Mouse (Mus musculus): ENCODE results near the gene Mycbpap. TPM values are rescaled to one million over a fixed set of nuclear protein-coding genes. Genes with fewer than 3 reads are reported as not detected.
A peak's percentile ranks its signal among the peaks of the same experiment; 100 is the strongest.

The Mycbpap gene
- total RNA-seq, 2 experiments from 2014 or later = 8.5 to 8.9 TPM

DNA sequence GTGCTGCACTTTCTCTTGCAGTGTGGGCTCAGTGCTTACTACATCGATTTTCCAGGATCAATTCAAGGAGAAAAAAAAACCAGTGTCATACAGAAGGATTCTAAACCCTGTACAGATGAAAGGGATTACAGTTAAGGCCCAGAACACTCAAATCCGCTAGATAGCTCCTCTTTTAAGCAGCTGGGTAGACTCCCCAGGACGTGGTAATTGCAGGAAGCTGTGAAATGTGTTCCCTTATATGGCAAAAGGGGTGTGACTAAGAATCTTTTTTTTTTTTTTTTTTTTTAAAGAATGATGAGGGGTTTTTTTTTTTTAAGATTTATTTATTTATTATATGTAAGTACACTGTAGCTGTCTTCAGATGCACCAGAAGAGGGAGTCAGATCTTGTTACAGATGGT lies 7.3 kb upstream of the Mycbpap start:
- intact Hi-C loops (cut with DNase I) = no loop called here
- Histone ChIP-seq H3K4me3 (no peak overlapping the region), H3K27ac (no peak overlapping the region)
- no peak for TF ChIP-seq CTCF (IDR thresholded peaks at IDR 0.05)
- DNase-seq (ENCODE audit: extremely low spot score in 1 of 2, low spot score in 2 of 2) = no peak

GRCm38 (mm10) chr11:94526171-94526879 lies 4.8 kb upstream of the Mycbpap start:
- DNase-seq (ENCODE audit: extremely low spot score in 1 of 2, low spot score in 2 of 2) = no peak
- no peak overlapping the region for H3K27ac ChIP-seq
- H3K4me3 ChIP-seq = no peak overlapping the region
- no peak for TF ChIP-seq CTCF (IDR thresholded peaks at IDR 0.05)
- intact Hi-C loops (cut with DNase I) = no loop called here

DNA sequence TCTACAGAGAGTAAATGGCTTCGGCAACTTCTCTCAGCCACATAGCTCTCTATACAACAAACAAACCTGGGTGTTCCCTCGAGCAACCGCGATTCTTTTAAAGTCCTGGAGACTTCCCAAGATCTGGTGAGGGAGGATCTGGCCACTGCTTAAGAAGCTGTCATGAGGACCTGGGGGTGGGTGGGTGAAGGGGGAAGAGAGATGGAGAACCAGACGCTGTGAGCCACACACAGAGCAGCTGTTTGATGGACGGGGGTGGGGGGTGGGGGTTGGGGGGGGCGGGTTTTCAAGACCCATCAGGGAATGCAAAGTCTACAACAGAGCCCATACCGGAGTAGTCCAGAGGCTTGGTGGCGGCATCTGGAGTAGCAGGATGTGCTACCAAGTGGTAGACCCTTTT lies 8.1 kb downstream of the Mycbpap start:
- no peak for TF ChIP-seq CTCF (IDR thresholded peaks at IDR 0.05)
- intact Hi-C loops (cut with DNase I) = no loop called here
- Histone ChIP-seq H3K27ac (no peak overlapping the region), H3K4me3 (no peak overlapping the region)
- DNase-seq (ENCODE audit: extremely low spot score in 1 of 2, low spot score in 2 of 2) = no peak

DNA sequence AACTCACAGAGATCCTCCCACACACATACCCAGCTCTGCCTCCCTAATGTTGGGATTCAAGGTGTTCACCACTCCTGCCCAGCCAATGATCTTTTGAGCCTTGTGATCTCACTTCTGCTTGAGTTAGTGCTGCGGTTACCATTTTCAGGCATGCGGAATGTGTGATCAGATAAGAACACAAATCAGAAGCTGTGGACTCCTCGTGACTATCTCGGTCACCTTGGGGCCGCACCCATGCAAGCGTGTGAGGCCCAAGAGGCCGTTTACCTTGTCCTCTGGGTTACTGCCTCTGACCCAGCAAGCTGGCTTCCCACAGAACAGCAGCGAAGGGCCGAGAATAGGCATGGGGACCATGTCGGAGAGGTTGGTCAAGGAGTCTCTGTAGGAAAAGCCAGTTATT lies 12.6 kb downstream of the Mycbpap start:
- H3K27ac ChIP-seq = no peak overlapping the region
- TF ChIP-seq CTCF (IDR thresholded peaks at IDR 0.05) = no peak
- DNase-seq (ENCODE audit: extremely low spot score in 1 of 2, low spot score in 2 of 2) = no peak
- intact Hi-C loops (cut with DNase I) = no loop called here
- H3K4me3 ChIP-seq = no peak overlapping the region

GRCm38 (mm10) chr11:94501482-94501881 lies 20.1 kb downstream of the Mycbpap start:
- no peak overlapping the region for H3K27ac ChIP-seq
- intact Hi-C loops (cut with DNase I) = no loop called here
- DNase-seq (ENCODE audit: extremely low spot score in 1 of 2, low spot score in 2 of 2) = no peak
- no peak overlapping the region for H3K4me3 ChIP-seq
- TF ChIP-seq CTCF (IDR thresholded peaks at IDR 0.05) = no peak

DNA sequence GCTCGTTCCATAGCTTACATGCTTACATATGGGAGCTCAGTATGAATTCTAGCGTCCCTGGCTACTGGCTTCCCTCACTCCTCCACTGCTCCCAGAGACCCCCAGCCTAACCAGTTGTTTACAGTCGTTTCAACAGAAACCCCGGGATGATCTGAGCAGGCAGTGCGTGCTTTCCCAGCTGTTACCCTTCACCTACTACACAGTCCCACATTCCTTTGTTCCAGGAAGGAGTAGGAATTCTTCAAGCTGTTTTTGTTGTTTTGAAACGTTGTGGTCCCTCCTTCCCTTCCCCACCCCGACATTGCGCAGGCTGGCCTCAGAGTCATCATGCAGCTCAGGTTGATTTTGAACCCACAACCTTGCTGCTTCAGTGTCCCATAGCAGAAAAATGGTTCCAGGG lies 21.2 kb downstream of the Mycbpap start:
- DNase-seq (ENCODE audit: extremely low spot score in 1 of 2, low spot score in 2 of 2) = no peak
- no peak for TF ChIP-seq CTCF (IDR thresholded peaks at IDR 0.05)
- intact Hi-C loops (cut with DNase I) = no loop called here
- no peak overlapping the region for H3K27ac ChIP-seq
- no peak overlapping the region for H3K4me3 ChIP-seq

- Histone ChIP-seq H3K4me3 (peak within 1 kb of the TSS; percentile 32), H3K27ac (no peak within 1 kb of the TSS)
- TF ChIP-seq CTCF (IDR thresholded peaks at IDR 0.05) = no peak
- intact Hi-C loops (cut with DNase I) = no loop called here
- no peak for DNase-seq (ENCODE audit: extremely low spot score in 1 of 2, low spot score in 2 of 2)
These were observed 21.8 kb downstream of the Mycbpap start, which contains the start of gene Epn3 for GRCm38 (mm10) chr11:94499661-94500152. Gene Epn3, minus strand, starts transcription at chr11:94499974.

GRCm38 (mm10) chr11:94499035-94499434 lies 22.5 kb downstream of the Mycbpap start:
- H3K4me3 ChIP-seq = peak overlapping the region; percentile 19; the same call in 1 of the 2 replicates
- TF ChIP-seq CTCF (IDR thresholded peaks at IDR 0.05) = no peak
- DNase-seq (ENCODE audit: extremely low spot score in 1 of 2, low spot score in 2 of 2) = no peak
- no peak overlapping the region for H3K27ac ChIP-seq
- intact Hi-C loops (cut with DNase I) = no loop called here

GRCm38 (mm10) chr11:94498093-94498996 lies 23.2 kb downstream of the Mycbpap start:
- DNase-seq (ENCODE audit: extremely low spot score in 1 of 2, low spot score in 2 of 2) = peak; percentile 28 to 50
- Histone ChIP-seq H3K4me3 (peak overlapping the region; percentile 19; the same call in 1 of the 2 replicates), H3K27ac (no peak overlapping the region)
- no peak for TF ChIP-seq CTCF (IDR thresholded peaks at IDR 0.05)
- intact Hi-C loops (cut with DNase I) = no loop called here

DNA sequence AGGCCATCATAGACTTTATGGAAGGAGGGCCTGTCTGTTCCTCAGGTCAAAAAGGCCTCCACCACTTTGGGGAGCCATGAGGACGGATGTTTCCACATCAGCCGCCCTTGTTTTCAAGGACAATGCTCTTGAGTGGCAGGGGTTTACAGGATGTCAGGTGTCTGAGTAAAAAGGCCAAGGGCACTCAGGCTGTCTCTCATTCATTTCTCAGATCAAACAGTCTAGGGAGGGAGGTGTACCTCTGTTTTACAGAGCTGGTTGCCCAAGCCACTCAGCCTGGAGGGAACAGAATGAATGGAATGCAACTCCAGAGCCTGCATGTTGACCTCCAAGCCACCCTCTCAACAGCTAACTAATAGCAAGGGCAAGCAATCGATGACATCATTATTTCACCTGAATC lies 26.1 kb downstream of the Mycbpap start:
- intact Hi-C loops (cut with DNase I) = no loop called here
- Histone ChIP-seq H3K4me3 (no peak overlapping the region), H3K27ac (no peak overlapping the region)
- no peak for TF ChIP-seq CTCF (IDR thresholded peaks at IDR 0.05)
- no peak for DNase-seq (ENCODE audit: extremely low spot score in 1 of 2, low spot score in 2 of 2)

- TF ChIP-seq CTCF (IDR thresholded peaks at IDR 0.05) = no peak
- intact Hi-C loops (cut with DNase I) = loop anchor here (2.0 kb wide), 1 partner anchor 57 kb away; the partner anchor contains the start of gene Rsad1
- DNase-seq (ENCODE audit: extremely low spot score in 1 of 2, low spot score in 2 of 2) = no peak
- Histone ChIP-seq H3K27ac (no peak overlapping the region), H3K4me3 (peak overlapping the region; percentile 46; the same call in 1 of the 2 replicates)
These were observed 29.8 kb downstream of the Mycbpap start for GRCm38 (mm10) chr11:94491749-94492099.
